Mouse (Mus musculus) liver (tissue): ENCODE data around the gene Gm15023.
"Not testable (repeated sequence)": the region's sequence is repeated elsewhere in the genome, so short reads cannot be mapped to it uniquely, and the experiment has no call there.

Experiments
- DNase-seq: peaks from one replicate; pipeline ENCODE4 v3.0.0-alpha.2; 2020; ENCODE audit warnings: mixed read lengths

Gm15023 gene

GRCm38 (mm10) chrX:135177532-135177931 lies at the start of gene Gm15023:
Gene Gm15023 (minus strand): TSS chrX:135177632.
- DNase-seq, result not testable (repeated sequence)

- DNase-seq, result no peak
Measured at GRCm38 (mm10) chrX:135210436-135211221, 33.2 kb upstream of the Gm15023 start, which contains the start of gene Tceal6. Gene Tceal6 (minus strand): TSS chrX:135210687.

- not testable (repeated sequence) for DNase-seq
Measured at GRCm38 (mm10) chrX:135209773-135210435, 32.5 kb upstream of the Gm15023 start.

- DNase-seq, result not testable (repeated sequence)
Measured at GRCm38 (mm10) chrX:135189924-135190323, 12.5 kb upstream of the Gm15023 start.

GRCm38 (mm10) chrX:135188661-135189060 lies 11.2 kb upstream of the Gm15023 start:
- not testable (repeated sequence) for DNase-seq
